Mouse (Mus musculus) heart, embryonic 14.5 days (tissue): Measurements from ENCODE around the gene Eri3. TPM values are rescaled to one million over a fixed set of nuclear protein-coding genes. Genes with fewer than 3 reads are reported as not detected.

Experiments
- ATAC-seq: fragments of 200-750 bp; cut with Nextera tagmentation; 2 replicates; pipeline ENCODE4 v1.8.0; 2017; ENCODE audit warnings: low read depth, moderate TSS enrichment; ENCODE audit not compliant: insufficient number of reproducible peaks, insufficient read depth, low FRiP score
- H3K27ac ChIP-seq, 2 experiments: fragments of 200-500 bp in 1 of 2; fragments of 300-500 bp in 1 of 2; sonication (generic) in 1 of 2; replicated peaks in 1 of 2; 2 replicates each; pipeline ENCODE4 v1.5.1; 2012 to 2014; ENCODE audit warnings: low read depth in 2 of 2, low read length in 2 of 2, control low read depth in 1 of 2, mild to moderate bottlenecking in 1 of 2, mixed read lengths in 1 of 2; ENCODE audit not compliant: control insufficient read depth in 1 of 2, insufficient read depth in 1 of 2
- H3K27me3 ChIP-seq: fragments of 300-500 bp; sonication (generic); 2 replicates; pipeline ENCODE4 v1.6.1; 2014; ENCODE audit warnings: mild to moderate bottlenecking, low read length, control low read depth; ENCODE audit not compliant: control insufficient read depth, insufficient read depth
- H3K36me3 ChIP-seq: fragments of 300-500 bp; sonication (generic); 2 replicates; pipeline ENCODE4 v1.6.1; 2014; ENCODE audit warnings: mild to moderate bottlenecking, control low read depth, low read length, mixed read lengths; ENCODE audit not compliant: control insufficient read depth, insufficient read depth
- H3K4me1 ChIP-seq, 2 experiments: fragments of 200-500 bp in 1 of 2; fragments of 300-500 bp in 1 of 2; sonication (generic) in 1 of 2; 2 replicates each; pipeline ENCODE4 v1.6.1; 2012 to 2014; ENCODE audit warnings: low read length in 2 of 2, control low read depth in 1 of 2, mixed read lengths in 1 of 2; ENCODE audit not compliant: control insufficient read depth in 2 of 2, insufficient read depth in 2 of 2
- H3K4me2 ChIP-seq: fragments of 300-500 bp; sonication (generic); 2 replicates; pipeline ENCODE4 v1.6.1; 2014; ENCODE audit warnings: mild to moderate bottlenecking, low read length
- H3K4me3 ChIP-seq, 2 experiments: fragments of 200-500 bp in 1 of 2; fragments of 300-500 bp in 1 of 2; sonication (generic) in 1 of 2; 2 replicates each; pipeline ENCODE4 v1.5.1; 2012 to 2014; ENCODE audit warnings: low read length in 2 of 2, mild to moderate bottlenecking in 2 of 2, control low read depth in 1 of 2, low read depth in 1 of 2, moderate library complexity in 1 of 2; ENCODE audit not compliant: control insufficient read depth in 1 of 2, insufficient read depth in 1 of 2
- H3K9ac ChIP-seq: fragments of 300-500 bp; sonication (generic); 2 replicates; pipeline ENCODE4 v1.6.1; 2014; ENCODE audit warnings: mild to moderate bottlenecking, low read length
- H3K9me3 ChIP-seq: fragments of 300-500 bp; sonication (generic); 2 replicates; pipeline ENCODE4 v1.6.1; 2016; ENCODE audit warnings: low read length, control low read depth; ENCODE audit not compliant: control insufficient read depth
- WGBS: fragments of 180-500 bp; shearing (Covaris S2); extraction: QIAGEN DNeasy Blood & Tissue Kit; methylation state at CpG from one replicate; pipeline ENCODE4 v1.1.7; 2014; 5-methylcytosine and 5-hydroxymethylcytosine counted together
- polyA plus RNA-seq: library from polyadenylated mRNA; unstranded; fragments of >200 nt; fragmentation: Nextera tagmentation; extraction: Ambion mirVana; gene quantifications from 2 replicates; pipeline ENCODE4 v1.2.1, GENCODE M21; 2014

Eri3 gene
- polyA plus RNA-seq, 1 experiment from 2014 or later: 128 TPM

GRCm38 (mm10) chr4:117551144-117552000 is 1.2 kb downstream of the Eri3 start:
- Histone ChIP-seq H3K4me2 (peak overlapping the region; percentile 88), H3K27ac (no peak overlapping the region), H3K27me3 (no peaks in the 10 kb centered on the region), H3K4me1 (peaks cover 8 to 11% of the 10 kb centered on the region in 2 experiments), H3K4me3 (peak overlapping the region; percentile 63 to 88), H3K9me3 (no peaks in the 10 kb centered on the region), H3K36me3 (0 out of 2 replicates have a peak, but pooled peaks cover 3% of the 10 kb centered on the region), H3K9ac (peak overlapping the region; percentile 86)
- ATAC-seq: no peak
- 47% methylated on average over 8 of the region's 8 CpGs for WGBS

DNA sequence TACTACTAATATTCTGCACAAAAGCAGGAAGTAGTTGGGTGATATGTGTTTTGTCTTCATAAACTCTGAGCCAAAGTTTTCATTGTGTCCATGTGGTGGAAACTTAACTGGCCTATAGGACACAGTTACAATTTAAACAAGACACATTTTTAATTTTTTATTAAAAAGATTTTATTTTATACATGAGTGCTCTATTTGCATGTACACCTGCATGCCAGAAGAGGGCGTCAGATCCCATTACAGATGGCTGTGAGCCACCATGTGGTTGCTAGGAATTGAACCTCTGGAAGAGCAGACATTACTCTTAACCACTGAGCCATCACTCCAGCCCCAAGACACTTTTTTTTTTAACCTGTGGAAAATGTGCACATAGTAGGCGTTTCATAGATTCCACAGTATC is 5.3 kb downstream of the Eri3 start:
- H3K27ac ChIP-seq: no peak overlapping the region
- no peaks in the 10 kb centered on the region for H3K9me3 ChIP-seq
- H3K4me1 ChIP-seq: peaks cover 8 to 19% of the 10 kb centered on the region in 2 experiments
- ATAC-seq: no peak
- no peak overlapping the region for H3K4me2 ChIP-seq
- H3K9ac ChIP-seq: no peak overlapping the region
- H3K4me3 ChIP-seq: no peak overlapping the region
- 51% methylated on average over 2 of the region's 2 CpGs for WGBS
- H3K27me3 ChIP-seq: no peaks in the 10 kb centered on the region
- H3K36me3 ChIP-seq: peaks cover 16% of the 10 kb centered on the region

DNA sequence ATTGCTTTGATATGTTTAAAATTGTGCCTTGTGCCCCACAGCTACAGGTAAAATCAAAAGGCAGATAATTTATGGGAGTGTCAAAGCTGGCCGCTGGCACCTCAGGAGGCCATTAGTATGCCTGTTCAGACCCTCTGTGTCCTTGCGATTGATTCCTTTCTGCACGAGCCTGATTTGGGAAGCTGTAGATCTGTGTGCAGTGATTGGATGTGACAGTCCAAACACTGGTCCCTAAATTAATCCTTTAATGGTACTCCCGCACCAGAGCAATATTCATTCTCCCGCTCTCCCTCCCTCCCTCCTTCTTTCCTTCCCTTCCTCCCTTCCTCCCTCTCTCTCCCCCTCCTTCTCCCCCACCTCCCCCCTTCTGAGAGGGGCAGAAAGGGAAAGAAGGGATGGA is 6.2 kb downstream of the Eri3 start:
- Histone ChIP-seq H3K36me3 (peaks cover 16% of the 10 kb centered on the region), H3K4me2 (no peak overlapping the region), H3K4me3 (no peak overlapping the region), H3K27ac (no peak overlapping the region), H3K9me3 (no peaks in the 10 kb centered on the region), H3K27me3 (no peaks in the 10 kb centered on the region), H3K4me1 (peaks cover 5 to 13% of the 10 kb centered on the region in 2 experiments), H3K9ac (no peak overlapping the region)
- no peak for ATAC-seq
- 51% methylated on average over 5 of the region's 5 CpGs for WGBS

GRCm38 (mm10) chr4:117557068-117557645 is 7.0 kb downstream of the Eri3 start:
- Histone ChIP-seq H3K27ac (no peak overlapping the region), H3K4me3 (no peak overlapping the region), H3K4me1 (peaks cover 2 to 9% of the 10 kb centered on the region in 2 experiments; a peak in 2 of 4 replicates), H3K9me3 (no peaks in the 10 kb centered on the region), H3K36me3 (peaks cover 16% of the 10 kb centered on the region), H3K9ac (no peak overlapping the region), H3K27me3 (no peaks in the 10 kb centered on the region), H3K4me2 (no peak overlapping the region)
- 52% methylated on average over 5 of the region's 5 CpGs for WGBS
- no peak for ATAC-seq

- H3K27ac ChIP-seq: no peak overlapping the region
- peaks cover 24% of the 10 kb centered on the region for H3K36me3 ChIP-seq
- H3K4me1 ChIP-seq: peaks cover 10 to 18% of the 10 kb centered on the region in 2 experiments
- no peak overlapping the region for H3K4me3 ChIP-seq
- no peaks in the 10 kb centered on the region for H3K27me3 ChIP-seq
- no peak for ATAC-seq
- H3K9ac ChIP-seq: no peak overlapping the region
- WGBS: 21% methylated on average over 9 of the region's 9 CpGs
- H3K9me3 ChIP-seq: no peaks in the 10 kb centered on the region
- H3K4me2 ChIP-seq: peak overlapping the region; percentile 6; the same call in 1 of the 2 replicates
These were observed 13.8 kb downstream of the Eri3 start for GRCm38 (mm10) chr4:117563967-117564366.

DNA sequence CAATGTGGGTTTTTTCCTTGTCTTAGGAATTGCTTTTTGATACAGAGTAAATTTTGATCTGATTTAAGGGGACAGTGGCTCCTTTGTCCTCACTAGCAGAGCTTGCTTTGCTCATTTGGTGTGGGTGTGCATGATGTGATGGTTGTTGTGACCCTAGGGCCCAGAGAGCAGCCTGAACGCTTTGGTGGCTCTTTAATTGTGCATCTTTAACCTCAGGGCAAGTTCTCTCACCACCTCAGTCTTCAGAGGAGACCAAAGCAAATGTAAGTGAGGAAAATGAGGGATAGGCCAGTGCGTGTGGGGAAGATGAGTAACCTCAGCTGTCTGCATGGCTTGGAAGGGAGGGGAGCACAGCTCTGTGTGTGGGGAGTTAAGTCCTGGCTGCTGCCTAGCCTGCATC is 18.7 kb downstream of the Eri3 start:
- Histone ChIP-seq H3K4me2 (no peak overlapping the region), H3K9ac (no peak overlapping the region), H3K36me3 (peaks cover 18% of the 10 kb centered on the region), H3K4me1 (peaks cover 8 to 13% of the 10 kb centered on the region in 2 experiments), H3K4me3 (no peak overlapping the region), H3K9me3 (no peaks in the 10 kb centered on the region), H3K27me3 (no peaks in the 10 kb centered on the region), H3K27ac (no peak overlapping the region)
- ATAC-seq: no peak
- WGBS: 91% methylated on average over 2 of the region's 2 CpGs

DNA sequence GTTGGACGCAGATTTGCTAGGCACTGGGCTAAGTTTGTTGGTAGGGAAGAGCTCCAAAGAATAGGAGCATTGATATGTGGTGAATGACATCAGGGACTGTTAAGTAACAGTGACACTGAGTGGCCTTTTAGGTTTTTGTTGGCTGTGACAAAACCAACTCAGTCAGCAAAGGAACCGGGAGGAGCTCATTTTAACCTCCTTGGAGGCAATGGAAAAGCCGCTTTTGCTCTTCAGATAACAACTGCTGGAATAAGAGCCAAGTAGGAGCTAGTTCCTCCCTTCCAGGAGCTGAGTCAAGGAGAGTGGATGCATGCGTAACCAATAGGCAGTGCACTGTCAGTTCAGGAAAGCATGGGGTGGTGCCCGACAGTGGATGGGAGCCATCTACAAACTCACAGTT is 20.8 kb downstream of the Eri3 start:
- WGBS: 65% methylated on average over 5 of the region's 5 CpGs
- no peaks in the 10 kb centered on the region for H3K27me3 ChIP-seq
- no peak overlapping the region for H3K4me3 ChIP-seq
- peak overlapping the region; percentile 19 to 42; a peak in 1 of 4 replicates for H3K27ac ChIP-seq
- no peak overlapping the region for H3K4me2 ChIP-seq
- no peaks in the 10 kb centered on the region for H3K9me3 ChIP-seq
- peak; percentile 54 for ATAC-seq
- no peak overlapping the region for H3K9ac ChIP-seq
- peaks cover 5 to 10% of the 10 kb centered on the region in 2 experiments; a peak in 2 of 4 replicates for H3K4me1 ChIP-seq
- peaks cover 12% of the 10 kb centered on the region for H3K36me3 ChIP-seq
